Mouse (Mus musculus) MEL (cell line): ENCODE measurements around the gene Gpr55. TPM values are rescaled to one million over a fixed set of nuclear protein-coding genes. Genes with fewer than 3 reads are reported as not detected.

ENCODE experiments used
- DNase-seq: peaks from one replicate; pipeline ENCODE4 v3.0.0; 2011; ENCODE audit warnings: low read depth, low spot score
- H3K27ac ChIP-seq: 2 replicates; pipeline ENCODE4 v1.5.1; 2012; ENCODE audit warnings: low read depth, mild to moderate bottlenecking, control low read depth, low read length, moderate library complexity; ENCODE audit not compliant: control insufficient read depth
- H3K27me3 ChIP-seq, 2 experiments: fragments of 150-350 bp in 1 of 2; sonication (generic) in 1 of 2; 2 replicates each; pipeline ENCODE4 v1.6.1; 2012; ENCODE audit warnings: low read length in 2 of 2, mild to moderate bottlenecking in 2 of 2, improper control_type of control experiment in 1 of 2, moderate library complexity in 1 of 2; ENCODE audit not compliant: insufficient read depth in 2 of 2, control insufficient read depth in 1 of 2
- H3K36me3 ChIP-seq, 2 experiments: 2 replicates each; pipeline ENCODE4 v1.6.1; 2012 to 2014; ENCODE audit warnings: low read length in 2 of 2, improper control_type of control experiment in 1 of 2, inconsistent platforms in 1 of 2, mild to moderate bottlenecking in 1 of 2; ENCODE audit not compliant: insufficient read depth in 2 of 2, control insufficient read depth in 1 of 2
- H3K4me1 ChIP-seq, 2 experiments: fragments of 150-350 bp in 1 of 2; sonication (generic) in 1 of 2; 2 replicates each; pipeline ENCODE4 v1.6.1; 2012; ENCODE audit warnings: low read length in 2 of 2, improper control_type of control experiment in 1 of 2, mild to moderate bottlenecking in 1 of 2; ENCODE audit not compliant: insufficient read depth in 2 of 2, control insufficient read depth in 1 of 2
- H3K4me3 ChIP-seq, 2 experiments: fragments of 150-350 bp in 1 of 2; sonication (generic) in 1 of 2; 2 replicates each; pipeline ENCODE4 v1.5.1; 2012; ENCODE audit warnings: low read depth in 2 of 2, low read length in 2 of 2, mild to moderate bottlenecking in 2 of 2, moderate library complexity in 2 of 2, control low read depth in 1 of 2, improper control_type of control experiment in 1 of 2; ENCODE audit not compliant: control insufficient read depth in 1 of 2, insufficient read depth in 1 of 2
- H3K79me2 ChIP-seq: 2 replicates; pipeline ENCODE4 v1.6.1; 2012; ENCODE audit warnings: mild to moderate bottlenecking, low read length, moderate library complexity; ENCODE audit not compliant: control insufficient read depth, poor library complexity, insufficient read depth
- H3K9ac ChIP-seq: 2 replicates; pipeline ENCODE4 v1.6.1; 2012; ENCODE audit warnings: low read depth, mild to moderate bottlenecking, control low read depth, low read length, moderate library complexity; ENCODE audit not compliant: control insufficient read depth, poor library complexity, severe bottlenecking
- H3K9me3 ChIP-seq: fragments of 150-350 bp; sonication (generic); replicated peaks from 2 replicates; pipeline ENCODE4 v1.6.1; 2012; ENCODE audit warnings: mild to moderate bottlenecking, low read length, improper control_type of control experiment, moderate library complexity; ENCODE audit not compliant: insufficient read depth
- BHLHE40 ChIP-seq: IDR thresholded peaks from 2 replicates; pipeline ENCODE4 v1.6.1; 2012; ENCODE audit warnings: low read depth, mild to moderate bottlenecking, inconsistent platforms, low read length, improper control_type of control experiment, borderline replicate concordance
- CTCF ChIP-seq, 3 experiments: IDR thresholded peaks in 2 of 3; conservative IDR thresholded peaks in 1 of 3; 2 replicates each; pipeline ENCODE4 v1.5.1; 2011 to 2012; ENCODE audit warnings: low read length in 3 of 3, low read depth in 2 of 3, mild to moderate bottlenecking in 2 of 3, improper control_type of control experiment in 1 of 3, inconsistent platforms in 1 of 3, mixed read lengths in 1 of 3, moderate library complexity in 1 of 3; ENCODE audit not compliant: control insufficient read depth in 1 of 3, insufficient read depth in 1 of 3, poor library complexity in 1 of 3, severe bottlenecking in 1 of 3
- E2F4 ChIP-seq: IDR thresholded peaks from 2 replicates; pipeline ENCODE4 v1.6.1; 2011; ENCODE audit warnings: low read depth, low read length, improper control_type of control experiment, borderline replicate concordance
- ELF1 ChIP-seq: IDR thresholded peaks from 2 replicates; pipeline ENCODE4 v1.6.1; 2014; ENCODE audit warnings: low read depth, mild to moderate bottlenecking, inconsistent platforms, low read length, improper control_type of control experiment, moderate library complexity
- ETS1 ChIP-seq: IDR thresholded peaks from 2 replicates; pipeline ENCODE4 v1.6.1; 2012; ENCODE audit warnings: low read depth, mild to moderate bottlenecking, inconsistent platforms, low read length, improper control_type of control experiment, moderate library complexity
- GABPA ChIP-seq: IDR thresholded peaks from 2 replicates; pipeline ENCODE4 v1.6.1; 2012; ENCODE audit warnings: low read depth, mild to moderate bottlenecking, inconsistent platforms, low read length, improper control_type of control experiment, moderate library complexity
- GATA1 ChIP-seq: IDR thresholded peaks from 2 replicates; pipeline ENCODE4 v1.6.1; 2011; ENCODE audit warnings: low read depth, low read length, improper control_type of control experiment
- HCFC1 ChIP-seq: IDR thresholded peaks from 2 replicates; pipeline ENCODE4 v1.6.1; 2012; ENCODE audit warnings: low read depth, mild to moderate bottlenecking, inconsistent platforms, low read length, improper control_type of control experiment, moderate library complexity
- JUND ChIP-seq: IDR thresholded peaks from 2 replicates; pipeline ENCODE4 v1.6.1; 2011; ENCODE audit warnings: low read depth, mild to moderate bottlenecking, improper control_type of control experiment, low read length
- MAZ ChIP-seq: IDR thresholded peaks from 2 replicates; pipeline ENCODE4 v1.6.1; 2012; ENCODE audit warnings: low read depth, mild to moderate bottlenecking, inconsistent platforms, low read length, improper control_type of control experiment
- NELFE ChIP-seq: IDR thresholded peaks from 2 replicates; pipeline ENCODE4 v1.6.1; 2011; ENCODE audit warnings: low read depth, low read length, improper control_type of control experiment
- POLR2A ChIP-seq, 2 experiments: IDR thresholded peaks; 2 replicates each; pipeline ENCODE4 v1.6.1; 2011 to 2012; ENCODE audit warnings: low read length in 2 of 2, mild to moderate bottlenecking in 2 of 2, control low read depth in 1 of 2, improper control_type of control experiment in 1 of 2, low read depth in 1 of 2, moderate library complexity in 1 of 2; ENCODE audit not compliant: control insufficient read depth in 1 of 2, insufficient read depth in 1 of 2, poor library complexity in 1 of 2
- POLR2AphosphoS2 ChIP-seq: IDR thresholded peaks from 2 replicates; pipeline ENCODE4 v1.6.1; 2011; ENCODE audit warnings: low read length, improper control_type of control experiment
- POLR2AphosphoS5 ChIP-seq: IDR thresholded peaks from 2 replicates; pipeline ENCODE4 v1.6.1; 2012; ENCODE audit warnings: low read depth, borderline replicate concordance, mild to moderate bottlenecking, inconsistent platforms, low read length, moderate library complexity, mixed read lengths
- RAD21 ChIP-seq: IDR thresholded peaks from 2 replicates; pipeline ENCODE4 v1.6.1; 2011; ENCODE audit warnings: mild to moderate bottlenecking, low read depth, low read length, improper control_type of control experiment
- RCOR1 ChIP-seq: IDR thresholded peaks from 2 replicates; pipeline ENCODE4 v1.6.1; 2012; ENCODE audit warnings: low read depth, mild to moderate bottlenecking, inconsistent platforms, low read length, improper control_type of control experiment
- SIN3A ChIP-seq: IDR thresholded peaks from 2 replicates; pipeline ENCODE4 v1.6.1; 2012; ENCODE audit warnings: low read length, improper control_type of control experiment, inconsistent platforms
- UBTF ChIP-seq: IDR thresholded peaks from 2 replicates; pipeline ENCODE4 v1.6.1; 2012; ENCODE audit warnings: low read depth, mild to moderate bottlenecking, inconsistent platforms, low read length, improper control_type of control experiment, moderate library complexity, borderline replicate concordance; ENCODE audit not compliant: insufficient read depth
- ZC3H11A ChIP-seq: IDR thresholded peaks from 2 replicates; pipeline ENCODE4 v1.6.1; 2012; ENCODE audit warnings: low read depth, mild to moderate bottlenecking, inconsistent platforms, low read length, improper control_type of control experiment
- ZKSCAN1 ChIP-seq: IDR thresholded peaks from 2 replicates; pipeline ENCODE4 v1.6.1; 2012; ENCODE audit warnings: low read depth, mild to moderate bottlenecking, inconsistent platforms, low read length, improper control_type of control experiment, moderate library complexity
- polyA plus RNA-seq, 2 experiments: library from polyadenylated mRNA; stranded (reverse) in 1 of 2; unstranded in 1 of 2; fragments of >175 nt in 1 of 2; fragments of >200 nt in 1 of 2; gene quantifications; 2 replicates each; pipeline versions ENCODE4 v1.2.1 to v1.2.4; 2012; ENCODE audit warnings: low replicate concordance in 2 of 2, low read depth in 1 of 2; ENCODE audit not compliant: insufficient read length in 2 of 2, insufficient read depth in 1 of 2, missing spikeins in 1 of 2
- total RNA-seq: library from RNA; depleted of rRNA; stranded (reverse); fragments of 300-350 nt; gene quantifications from 2 replicates; pipeline ENCODE4 v1.2.3, GENCODE M21; 2012

Gpr55 gene
- total and polyA plus RNA-seq, 3 experiments = 0.01 to 0.04 TPM; not detected in 1

GRCm38 (mm10) chr1:85900521-85901333 lies 60.1 kb downstream of the Gpr55 start:
- peaks cover 9 to 38% of the 10 kb centered on the region in 2 experiments for H3K4me1 ChIP-seq
- no peak for TF ChIP-seq RAD21
- no peak for TF ChIP-seq GABPA
- no peak for TF ChIP-seq POLR2AphosphoS2
- TF ChIP-seq GATA1 = no peak
- no peak for TF ChIP-seq ZC3H11A
- no peak for TF ChIP-seq E2F4
- TF ChIP-seq HCFC1 = no peak
- TF ChIP-seq UBTF = no peak
- no peak for TF ChIP-seq BHLHE40
- TF ChIP-seq ETS1 = no peak
- no peak for TF ChIP-seq JUND
- no peak for TF ChIP-seq POLR2AphosphoS5
- TF ChIP-seq SIN3A = no peak
- TF ChIP-seq RCOR1 = no peak
- no peak for TF ChIP-seq POLR2A (IDR thresholded peaks at IDR 0.05; ENCODE audit: control insufficient read depth in 1 of 2, insufficient read depth in 1 of 2, low read depth in 1 of 2, low read length in 2 of 2, poor library complexity in 1 of 2)
- no peak for TF ChIP-seq NELFE
- no peak for TF ChIP-seq ZKSCAN1
- no peak for TF ChIP-seq ELF1

GRCm38 (mm10) chr1:85899388-85899761 lies 61.4 kb downstream of the Gpr55 start:
- Histone ChIP-seq H3K79me2 (no peaks in the 10 kb centered on the region; the same call in none of the 2 replicates), H3K9me3 (no peaks in the 10 kb centered on the region), H3K4me1 (peaks cover 10 to 40% of the 10 kb centered on the region in 2 experiments), H3K9ac (no peak overlapping the region), H3K36me3 (peaks cover 0 to 26% of the 10 kb centered on the region in 2 experiments; a peak in 2 of 4 replicates), H3K4me3 (no peak overlapping the region), H3K27ac (no peak overlapping the region), H3K27me3 (no peaks in the 10 kb centered on the region)
- peak; percentile 24 for DNase-seq
- TF ChIP-seq MAZ (no peak), CTCF (IDR thresholded peaks at IDR 0.05 in 2 of 3, conservative IDR thresholded peaks at IDR 0.05 in 1 of 3; ENCODE audit: control insufficient read depth in 1 of 3, insufficient read depth in 1 of 3, low read depth in 2 of 3, low read length in 3 of 3, poor library complexity in 1 of 3, severe bottlenecking in 1 of 3) (peak in 1 of 3 experiments; percentile 23; a peak in 2 of 6 replicates)

More at GRCm38 (mm10) chr1:85900521-85901333, 60.1 kb downstream of the Gpr55 start:
- H3K9me3 ChIP-seq = no peaks in the 10 kb centered on the region
- H3K27ac ChIP-seq = no peak overlapping the region
- no peaks in the 10 kb centered on the region for H3K27me3 ChIP-seq
- no peak for DNase-seq
- no peak overlapping the region for H3K4me3 ChIP-seq
- no peak overlapping the region for H3K9ac ChIP-seq
- peaks cover 0 to 26% of the 10 kb centered on the region in 2 experiments; a peak in 2 of 4 replicates for H3K36me3 ChIP-seq
- no peaks in the 10 kb centered on the region; the same call in 1 of the 2 replicates for H3K79me2 ChIP-seq
